16 mouse cellular contexts compared by ENCODE assay signal in genomic region chr3:87724556-87724955, GRCm38 (mm10).
"Had no signal": no experiment of that assay in that cellular context is flagged by ENCODE, and none has a peak within 500 bp of the region (broad histone marks: within the 10 kb centered on the region; RNA-seq: fewer than 3 reads in every experiment).

No protein-coding gene starts in this region.

- DNase-seq: kidney, adult 8-10 months; kidney, postnatal 36 days; layer of hippocampus, adult 9-11 months; lung, adult 2 months; lung, postnatal 10 days; retina, postnatal 1 day; right cerebral cortex, postnatal 4 days; spleen, adult 18-20 months; thymus, postnatal 4 days had no signal

- H3K4me3 ChIP-seq: limb, embryonic 12.5 days; megakaryocyte, embryonic 14.5 days; midbrain, embryonic 12.5 days; neural tube, embryonic 13.5 days had no signal

- H3K27me3 ChIP-seq: limb, embryonic 12.5 days; midbrain, embryonic 12.5 days; neural tube, embryonic 13.5 days had no signal

- H3K27ac ChIP-seq: kidney, postnatal 0 days; limb, embryonic 12.5 days; liver, embryonic 14.5 days; macrophage; midbrain, embryonic 12.5 days; neural tube, embryonic 13.5 days had no signal

- H3K9ac ChIP-seq: limb, embryonic 12.5 days; liver, embryonic 14.5 days; midbrain, embryonic 12.5 days; neural tube, embryonic 13.5 days had no signal

- H3K4me1 ChIP-seq: limb, embryonic 12.5 days; midbrain, embryonic 12.5 days; neural tube, embryonic 13.5 days had no signal
